Mouse (Mus musculus) liver, embryonic 14.5 days (tissue): ENCODE measurements around the gene Klhdc7b.

ENCODE experiments used
- CTCF ChIP-seq: IDR thresholded peaks from 2 replicates; pipeline ENCODE4 v1.5.1; 2016; ENCODE audit warnings: antibody characterized with exemption, low read depth, control low read depth
- EP300 ChIP-seq: IDR thresholded peaks from 2 replicates; pipeline ENCODE4 v1.6.1; 2016; ENCODE audit warnings: antibody characterized with exemption, low read depth

- TF ChIP-seq CTCF (no peak), EP300 (no peak)
These were observed 34.3 kb upstream of the Klhdc7b start for GRCm38 (mm10) chr15:89350447-89350846.
